Mouse (Mus musculus): Measurements from ENCODE around the gene Dlg5. TPM values are rescaled to one million over a fixed set of nuclear protein-coding genes. Genes with fewer than 3 reads are reported as not detected.

The Dlg5 gene
- 2.6 and 3.0 TPM in 2 replicates for polyA plus RNA-seq (2012)

- TF ChIP-seq GATA1 (IDR thresholded peaks at IDR 0.05; ENCODE audit: low read length): no peak
Measured at GRCm38 (mm10) chr14:24245177-24246081, at the start of gene Dlg5. Dlg5 (minus strand) TSS chr14:24245920.

DNA sequence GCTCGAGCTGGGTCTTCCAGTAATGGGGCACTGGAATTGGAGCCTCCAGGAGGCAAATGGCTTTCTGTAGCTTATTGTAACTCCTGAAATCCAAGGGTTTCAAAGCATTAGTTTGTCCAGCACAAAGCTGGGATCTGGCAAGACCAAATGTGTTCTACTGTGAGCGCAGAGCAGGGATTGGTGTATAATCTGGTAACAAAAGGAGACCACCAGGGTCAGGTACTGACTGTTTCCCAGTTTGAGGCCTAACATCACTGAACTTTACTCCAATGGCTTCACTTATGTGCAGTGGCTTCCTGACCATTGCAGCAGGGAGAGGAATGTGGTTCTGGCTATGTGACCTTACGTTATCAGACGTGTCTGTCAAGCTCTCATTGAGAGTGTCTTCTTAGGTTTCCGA is 47.9 kb upstream of the Dlg5 start:
- no peak for TF ChIP-seq GATA1 (IDR thresholded peaks at IDR 0.05; ENCODE audit: low read length)

DNA sequence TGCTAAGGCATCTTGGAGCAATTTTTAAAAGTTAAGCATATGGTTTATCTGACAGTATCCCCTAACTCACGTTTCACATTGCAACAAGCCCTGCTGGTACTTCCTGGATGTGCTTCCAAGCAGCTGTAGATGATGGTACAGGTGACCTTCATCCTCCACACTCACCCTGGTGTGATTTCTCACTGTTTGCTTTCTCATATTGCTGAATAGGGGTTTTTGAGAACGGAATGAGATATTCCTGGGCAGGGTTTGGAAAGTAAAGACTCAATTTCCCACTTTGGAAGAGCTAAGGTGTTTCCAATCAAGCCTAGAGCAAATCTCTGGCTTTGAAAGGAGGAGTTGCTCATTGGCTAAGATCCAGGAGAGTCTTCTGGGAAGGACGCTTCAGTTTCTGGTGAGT is 47.2 kb upstream of the Dlg5 start, which contains the start of gene E330034G19Rik:
E330034G19Rik (plus strand) TSS at position 301 of the 400 bp plus-strand sequence.
- no peak for TF ChIP-seq GATA1 (IDR thresholded peaks at IDR 0.05; ENCODE audit: low read length)

DNA sequence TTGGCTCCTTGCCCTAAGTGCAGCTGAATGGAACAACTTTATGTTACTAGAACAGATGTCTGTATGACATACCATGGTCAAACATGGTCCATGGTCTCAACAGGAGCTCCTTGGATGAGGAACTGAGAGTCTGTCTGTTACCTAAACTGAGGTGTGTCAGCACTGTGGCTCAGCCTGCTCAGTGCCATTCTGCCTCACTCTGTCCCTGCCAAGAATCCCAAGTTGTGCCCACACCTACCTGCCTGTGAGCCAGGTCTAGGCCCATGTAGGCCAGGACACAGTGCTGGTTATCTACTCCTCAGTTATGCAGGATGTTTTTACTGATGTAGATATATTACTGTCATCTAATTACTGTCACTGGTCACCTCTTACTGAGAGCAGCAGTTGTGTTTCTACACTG is 45.0 kb upstream of the Dlg5 start:
- TF ChIP-seq GATA1 (IDR thresholded peaks at IDR 0.05; ENCODE audit: low read length): no peak

DNA sequence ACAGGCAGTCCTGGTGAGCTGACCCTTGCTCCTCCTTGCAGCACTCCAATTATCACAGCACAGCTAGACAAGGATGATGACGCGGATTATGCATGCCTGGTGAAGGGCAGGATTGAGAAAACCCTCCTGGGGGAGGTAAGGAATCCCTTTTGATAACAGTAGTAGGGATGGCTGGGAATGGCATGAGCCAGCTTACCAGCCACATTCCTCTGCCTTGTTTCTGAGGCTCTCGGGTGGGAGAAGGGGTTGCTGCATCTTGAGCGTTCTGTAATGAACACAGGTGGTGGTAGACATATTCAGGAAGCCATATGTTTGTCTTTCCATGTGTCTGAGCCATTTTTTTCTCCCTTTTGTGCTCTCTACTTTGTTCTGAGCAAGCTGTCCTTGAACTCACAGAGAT is 40.4 kb upstream of the Dlg5 start:
- TF ChIP-seq GATA1 (IDR thresholded peaks at IDR 0.05; ENCODE audit: low read length): no peak

- no peak for TF ChIP-seq GATA1 (IDR thresholded peaks at IDR 0.05; ENCODE audit: low read length)
Measured at GRCm38 (mm10) chr14:24282276-24282675, 36.6 kb upstream of the Dlg5 start.

- TF ChIP-seq GATA1 (IDR thresholded peaks at IDR 0.05; ENCODE audit: low read length): no peak
Measured at GRCm38 (mm10) chr14:24281278-24281677, 35.6 kb upstream of the Dlg5 start.

DNA sequence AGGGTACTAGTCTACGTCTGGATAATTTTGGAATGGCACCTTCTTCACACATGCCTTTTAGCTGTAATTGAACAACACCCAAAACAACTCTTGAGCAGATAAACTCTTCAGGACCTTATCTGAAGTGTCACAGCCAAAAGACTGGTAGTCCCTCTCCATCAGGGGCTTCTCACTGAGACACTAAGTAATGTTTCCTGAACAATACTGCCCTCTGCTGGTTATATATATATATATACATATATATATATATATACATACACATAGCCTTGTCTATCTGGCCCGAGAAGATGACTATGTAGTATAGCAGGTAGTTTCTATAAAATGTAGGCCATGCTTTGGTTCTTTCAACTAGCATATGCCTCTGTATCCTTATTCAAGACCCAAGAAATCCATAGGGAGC is 29.8 kb upstream of the Dlg5 start:
- TF ChIP-seq GATA1 (IDR thresholded peaks at IDR 0.05; ENCODE audit: low read length): no peak

- TF ChIP-seq GATA1 (IDR thresholded peaks at IDR 0.05; ENCODE audit: low read length): no peak
Measured at GRCm38 (mm10) chr14:24273575-24273974, 27.9 kb upstream of the Dlg5 start.

DNA sequence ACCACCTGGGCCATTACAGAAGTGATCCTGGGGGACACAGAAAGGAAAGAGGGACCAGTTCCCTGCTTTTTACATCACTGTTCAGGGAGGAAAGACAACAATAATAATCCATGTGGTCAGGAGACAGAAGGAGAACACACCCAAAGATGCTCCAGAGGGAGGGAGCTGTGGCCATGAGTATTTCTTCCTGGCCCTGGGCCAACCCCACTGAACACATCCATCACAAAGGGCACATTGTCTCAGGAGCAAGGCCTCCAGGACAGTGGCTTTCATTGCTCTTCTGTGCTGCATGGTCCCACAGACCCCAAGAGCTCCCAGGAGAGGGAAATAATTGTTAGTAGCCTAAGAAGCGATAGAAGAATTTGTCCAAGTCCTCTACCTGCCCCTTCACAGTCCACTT is 23.9 kb upstream of the Dlg5 start:
- TF ChIP-seq GATA1 (IDR thresholded peaks at IDR 0.05; ENCODE audit: low read length): no peak

GRCm38 (mm10) chr14:24262915-24263314 is 17.2 kb upstream of the Dlg5 start:
- no peak for TF ChIP-seq GATA1 (IDR thresholded peaks at IDR 0.05; ENCODE audit: low read length)

DNA sequence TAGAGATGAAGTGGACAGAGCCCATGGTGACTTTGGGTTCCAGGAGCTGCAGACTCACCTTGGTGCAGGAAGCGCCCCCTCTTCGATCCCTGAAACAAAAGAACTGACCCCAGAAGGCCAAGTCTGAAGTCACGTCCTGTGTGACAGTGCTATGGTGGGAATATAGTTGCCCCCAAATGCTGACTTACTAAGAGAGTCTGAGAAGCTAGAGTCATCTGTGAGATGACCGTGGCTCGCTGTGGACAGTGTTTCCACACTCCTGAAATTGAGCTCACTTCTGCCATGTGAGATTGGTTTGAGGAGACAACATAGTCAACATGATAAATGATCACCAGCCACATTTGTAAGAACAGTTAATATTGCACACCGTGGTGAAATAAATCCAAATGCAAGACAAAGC is 16.7 kb upstream of the Dlg5 start:
- no peak for TF ChIP-seq GATA1 (IDR thresholded peaks at IDR 0.05; ENCODE audit: low read length)

DNA sequence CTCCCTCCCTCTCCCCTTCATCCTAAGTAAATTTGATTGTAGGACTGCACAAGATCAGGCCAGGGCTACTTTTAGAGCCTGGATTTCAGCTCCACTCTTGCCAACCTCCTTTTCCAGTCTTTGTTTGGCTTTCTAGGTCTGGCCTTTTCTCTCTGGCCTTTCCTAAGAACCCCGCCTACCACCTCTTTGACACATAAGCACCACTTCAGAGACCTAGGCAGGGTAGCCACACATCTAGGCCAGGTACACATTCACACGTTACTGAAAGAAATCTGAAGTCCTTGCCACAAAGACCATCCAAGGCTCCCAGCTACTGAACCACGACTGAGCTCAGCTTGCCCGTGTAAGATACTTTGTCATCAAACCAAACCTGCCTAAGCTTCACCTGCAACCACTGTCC is 14.7 kb upstream of the Dlg5 start:
- TF ChIP-seq GATA1 (IDR thresholded peaks at IDR 0.05; ENCODE audit: low read length): no peak

- TF ChIP-seq GATA1 (IDR thresholded peaks at IDR 0.05; ENCODE audit: low read length): no peak
Measured at GRCm38 (mm10) chr14:24255956-24256355, 10.2 kb upstream of the Dlg5 start.

DNA sequence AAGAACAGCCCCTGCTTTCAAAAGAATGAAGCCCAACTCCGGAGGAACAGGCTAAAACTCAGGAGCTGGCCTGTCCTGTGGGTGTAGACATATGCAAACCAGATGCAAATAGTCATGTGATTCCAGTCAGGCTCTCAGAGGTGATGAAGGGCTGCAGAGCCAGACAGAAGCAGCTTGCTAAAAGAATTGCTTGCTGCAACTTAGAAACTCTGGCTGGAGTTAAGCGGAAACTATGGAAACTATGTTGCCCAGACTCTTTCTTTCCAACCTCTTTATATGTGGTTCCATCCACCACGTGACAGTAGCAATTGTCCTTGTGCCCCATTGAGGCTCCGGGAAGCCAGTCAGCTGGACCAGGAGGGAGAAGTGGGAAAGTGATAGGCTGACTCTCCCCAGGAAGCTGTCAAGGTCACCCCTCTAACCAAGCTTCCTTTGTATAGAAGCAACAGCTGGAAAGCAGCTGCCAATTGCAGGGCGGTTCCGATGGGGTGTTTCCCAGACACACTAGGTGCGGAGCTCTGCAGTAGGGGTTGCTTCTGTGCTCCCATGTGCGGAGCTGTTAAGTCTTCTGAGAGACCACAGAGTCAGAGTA is 8.0 kb upstream of the Dlg5 start:
- no peak for TF ChIP-seq GATA1 (IDR thresholded peaks at IDR 0.05; ENCODE audit: low read length)

GRCm38 (mm10) chr14:24251326-24251725 is 5.6 kb upstream of the Dlg5 start:
- TF ChIP-seq GATA1 (IDR thresholded peaks at IDR 0.05; ENCODE audit: low read length): no peak

DNA sequence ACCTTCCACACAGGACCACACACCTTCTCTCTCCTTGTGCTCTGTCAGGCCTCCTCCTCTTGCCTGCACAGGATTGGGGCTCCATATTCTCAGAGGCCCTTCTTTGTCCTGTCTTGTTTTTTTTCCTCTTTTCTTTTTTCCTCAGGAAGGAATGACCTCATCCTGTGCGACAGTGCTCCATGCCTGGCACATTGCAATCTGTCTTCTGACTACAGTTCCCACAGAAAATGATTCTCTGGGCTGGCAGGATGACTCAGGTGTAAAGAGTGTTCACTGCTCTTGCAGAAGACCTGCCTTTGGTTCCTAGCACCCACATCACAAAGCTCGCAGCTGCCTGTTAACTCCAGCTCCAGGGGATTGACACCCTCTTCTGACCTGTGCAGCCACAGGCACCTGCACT is 4.2 kb upstream of the Dlg5 start:
- TF ChIP-seq GATA1 (IDR thresholded peaks at IDR 0.05; ENCODE audit: low read length): no peak
